Mouse (Mus musculus): ENCODE measurements at regions not wholly inside any gene's neighbourhood (a gene's known extent, or its start where the extent isn't known, plus 50 kb on each side); places are given as distances from the start of the nearest gene placed in this dataset.
A peak's percentile ranks its signal among the peaks of the same experiment; 100 is the strongest.

- DNase-seq (ENCODE audit: low spot score in 2 of 2): no peak
Observed at GRCm38 (mm10) chr3:82781464-82781863, 94.8 kb downstream of the Rbm46 start.

DNA sequence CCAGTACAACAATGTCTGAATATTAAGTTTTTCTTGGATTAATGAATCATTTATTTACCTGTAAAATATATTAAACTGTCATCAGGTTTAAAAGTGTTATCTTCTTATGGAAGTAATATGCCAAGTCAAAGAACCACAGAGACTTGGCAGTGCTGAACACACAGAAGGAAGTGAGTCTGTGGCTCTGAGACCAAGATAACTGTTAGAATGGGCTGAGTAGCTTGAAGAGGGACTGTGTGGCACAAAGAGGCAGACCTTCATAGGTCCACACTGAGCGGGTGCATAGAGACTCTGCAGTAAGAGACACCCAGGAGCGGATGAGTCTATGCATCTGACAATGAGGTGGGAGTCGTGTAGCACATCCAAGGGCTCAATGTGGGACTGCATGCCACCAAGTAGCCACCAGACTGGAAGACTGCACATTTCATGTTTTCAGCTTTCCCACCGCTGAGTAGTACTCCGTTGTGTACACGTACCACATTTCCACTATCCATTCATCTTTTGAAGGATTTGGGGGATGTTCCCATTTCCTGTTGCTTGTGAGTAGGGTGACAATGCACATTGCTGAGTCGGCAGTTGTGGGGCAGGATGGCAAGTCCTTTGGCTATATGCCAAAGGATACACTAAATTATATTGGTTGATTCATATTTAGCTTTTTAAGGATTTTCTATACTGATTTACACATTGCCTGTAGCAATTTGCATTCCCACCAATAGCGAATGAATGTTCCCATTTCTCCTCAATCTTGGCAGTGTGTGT is 105.6 kb downstream of the Rbm46 start:
- DNase-seq (ENCODE audit: low spot score in 2 of 2): no peak

DNA sequence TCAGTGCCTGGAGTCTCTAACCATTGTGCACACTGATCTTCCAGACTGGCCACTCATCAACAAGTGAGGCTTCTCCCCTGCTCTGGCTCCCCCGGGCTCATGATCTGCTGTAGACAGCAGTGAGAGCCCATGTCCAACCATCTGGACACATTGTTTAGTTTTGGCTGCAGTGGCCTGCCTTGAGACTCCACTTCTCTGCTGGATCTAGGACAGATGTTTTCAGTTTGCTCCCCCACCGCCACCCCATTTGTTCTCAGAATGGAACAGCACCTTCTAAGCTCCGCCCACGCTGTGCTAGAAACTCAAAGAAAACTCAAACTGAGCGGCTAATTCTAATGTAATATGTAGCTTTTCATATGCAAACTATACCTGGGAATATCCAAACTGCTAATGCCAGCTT is 108.8 kb downstream of the Rbm46 start:
- DNase-seq (ENCODE audit: low spot score in 2 of 2): no peak

DNA sequence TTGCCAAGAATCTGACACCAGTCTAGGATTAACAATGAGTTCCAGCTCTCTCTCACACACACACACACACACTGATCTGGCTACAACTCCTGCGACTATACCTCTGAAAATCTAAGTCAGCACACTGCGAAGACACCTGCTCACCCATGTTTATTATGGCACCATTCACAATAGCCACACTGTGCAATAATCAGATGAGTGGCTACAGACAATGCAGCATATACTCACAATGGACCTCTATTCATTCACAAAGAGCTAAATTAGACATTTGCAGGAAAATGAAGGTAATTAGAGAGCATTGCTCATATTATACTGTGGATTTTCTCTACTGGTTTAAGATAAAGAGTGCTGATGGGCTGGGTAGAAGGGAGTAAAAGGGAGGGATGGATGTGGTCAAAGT is 116.3 kb downstream of the Rbm46 start:
- no peak for DNase-seq (ENCODE audit: low spot score in 2 of 2)

GRCm38 (mm10) chr3:82758967-82759366 is 117.3 kb downstream of the Rbm46 start:
- no peak for DNase-seq (ENCODE audit: low spot score in 2 of 2)

- DNase-seq (ENCODE audit: low spot score in 2 of 2): peak; percentile 8 to 52
Observed at GRCm38 (mm10) chr3:82725546-82725945, 150.7 kb downstream of the Rbm46 start.

- no peak for DNase-seq (ENCODE audit: low spot score in 2 of 2)
Observed at GRCm38 (mm10) chr3:82707628-82708027, 159.7 kb upstream of the Npy2r start.

GRCm38 (mm10) chr3:82692131-82692530 is 144.2 kb upstream of the Npy2r start:
- DNase-seq (ENCODE audit: low spot score in 2 of 2): no peak

DNA sequence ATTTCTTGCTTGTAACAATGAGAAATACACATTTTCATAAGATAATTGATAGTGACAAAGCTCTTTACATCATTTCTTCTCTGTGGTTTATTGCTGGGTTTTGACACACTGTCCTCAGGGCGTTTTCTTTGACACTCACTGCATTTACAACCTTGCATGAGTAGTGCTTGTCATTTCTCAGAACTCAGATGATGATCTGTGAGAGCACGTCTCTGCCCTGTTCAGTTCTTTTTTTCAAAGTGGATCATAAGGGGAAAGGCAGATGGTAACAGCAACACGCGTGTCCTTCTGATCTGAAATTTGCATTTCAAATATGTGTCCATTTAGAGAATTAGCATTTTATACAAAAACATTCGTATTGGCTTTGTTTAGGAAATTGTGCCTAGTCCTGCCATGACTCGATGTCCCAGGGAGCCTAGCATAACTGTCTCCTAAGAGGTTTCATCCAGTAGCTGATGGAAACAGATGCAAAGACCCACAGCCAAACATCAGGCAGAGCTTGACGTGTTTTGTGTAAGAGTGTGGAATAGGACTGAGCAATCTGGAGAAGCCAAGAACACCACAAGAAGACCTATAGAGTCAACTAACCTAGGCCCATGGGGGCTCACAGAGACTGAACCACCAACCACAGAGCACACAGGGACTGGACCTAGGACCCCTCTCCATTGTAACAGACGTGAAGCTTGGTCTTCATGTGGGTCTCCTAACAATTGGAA is 108.4 kb upstream of the Npy2r start:
- DNase-seq (ENCODE audit: low spot score in 2 of 2): no peak

DNA sequence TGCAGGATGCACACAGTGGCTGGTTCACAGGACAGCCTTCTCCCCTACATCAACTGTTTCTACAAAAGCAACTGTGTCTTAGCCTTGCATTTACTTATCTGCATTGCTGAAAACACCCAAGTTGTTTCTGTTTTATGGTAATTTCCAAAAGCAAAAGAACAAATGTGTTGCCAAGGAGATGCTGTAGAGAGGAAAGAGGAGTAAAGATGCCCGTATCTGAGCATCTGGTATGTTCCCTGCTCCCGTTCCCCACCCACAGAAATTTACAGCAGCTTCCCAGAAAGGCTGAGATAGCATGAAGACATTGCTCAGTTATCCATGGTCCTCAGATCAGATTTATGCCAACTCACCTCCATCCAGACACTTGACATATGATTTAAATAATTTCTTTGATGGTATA is 104.5 kb upstream of the Npy2r start:
- DNase-seq (ENCODE audit: low spot score in 2 of 2): no peak

DNA sequence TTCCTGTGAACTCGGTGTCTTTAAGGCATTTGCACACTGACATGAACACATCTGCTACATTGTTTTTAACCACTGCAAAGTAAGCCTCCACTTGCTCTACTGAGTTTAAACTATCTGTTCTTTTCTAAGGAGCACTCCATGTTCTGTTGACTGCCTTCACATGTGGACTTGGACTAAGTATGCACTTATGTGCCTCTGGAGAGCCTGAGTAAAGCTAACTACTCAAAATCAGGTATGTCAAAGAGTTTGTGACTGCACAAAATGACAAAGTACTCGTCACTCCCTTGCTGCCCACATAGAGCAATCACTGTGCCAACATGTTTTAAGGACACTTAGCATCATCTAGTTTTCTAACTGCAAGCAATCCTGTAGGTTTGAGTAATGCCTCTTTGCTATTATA is 92.2 kb upstream of the Npy2r start:
- DNase-seq (ENCODE audit: low spot score in 2 of 2): no peak

DNA sequence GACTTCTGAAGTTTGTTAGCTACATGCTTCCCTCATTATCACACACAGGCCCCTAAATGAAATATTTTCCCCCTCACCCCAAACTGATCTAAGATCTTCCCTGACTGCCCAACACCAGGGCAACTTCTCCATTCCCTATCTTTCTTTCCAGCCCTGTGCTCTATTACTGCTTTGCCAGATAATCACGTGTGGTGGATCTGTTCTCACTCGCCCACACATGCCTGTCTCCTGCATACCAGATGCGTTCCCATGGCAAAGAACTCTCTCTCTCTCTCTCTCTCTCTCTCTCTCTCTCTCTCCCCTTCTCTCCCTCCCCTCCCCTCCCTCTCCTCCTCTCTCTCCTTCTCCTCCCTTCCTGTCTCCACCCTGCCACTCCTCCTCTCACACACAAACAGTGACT is 88.8 kb upstream of the Npy2r start:
- no peak for DNase-seq (ENCODE audit: low spot score in 2 of 2)

DNA sequence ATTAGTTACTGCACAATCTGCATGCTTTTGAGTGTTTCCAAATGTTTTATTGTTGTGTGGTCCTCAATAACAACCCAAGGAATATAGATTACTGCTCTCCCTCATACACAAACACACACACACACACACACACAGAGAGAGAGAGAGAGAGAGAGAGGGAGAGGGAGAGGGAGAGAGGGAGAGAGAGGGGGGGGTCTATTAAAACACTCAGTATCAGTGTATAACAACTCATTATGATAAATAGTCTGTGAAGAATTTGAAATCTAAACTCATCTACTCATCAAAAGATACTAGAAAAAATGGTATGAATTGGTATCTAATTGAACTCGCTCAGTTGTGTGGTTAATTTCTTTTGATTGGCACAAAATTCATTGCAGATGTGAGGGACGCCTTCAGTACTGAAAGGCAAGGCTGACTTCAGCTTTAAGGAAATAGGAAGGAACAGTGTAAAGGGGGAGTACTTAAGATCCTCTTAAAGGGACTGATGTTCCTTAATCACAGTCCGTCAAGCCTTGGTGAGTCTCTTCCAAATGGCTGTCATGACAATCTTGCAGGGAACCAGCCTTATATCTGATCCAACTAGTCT is 72.6 kb upstream of the Npy2r start:
- DNase-seq (ENCODE audit: low spot score in 2 of 2): no peak

DNA sequence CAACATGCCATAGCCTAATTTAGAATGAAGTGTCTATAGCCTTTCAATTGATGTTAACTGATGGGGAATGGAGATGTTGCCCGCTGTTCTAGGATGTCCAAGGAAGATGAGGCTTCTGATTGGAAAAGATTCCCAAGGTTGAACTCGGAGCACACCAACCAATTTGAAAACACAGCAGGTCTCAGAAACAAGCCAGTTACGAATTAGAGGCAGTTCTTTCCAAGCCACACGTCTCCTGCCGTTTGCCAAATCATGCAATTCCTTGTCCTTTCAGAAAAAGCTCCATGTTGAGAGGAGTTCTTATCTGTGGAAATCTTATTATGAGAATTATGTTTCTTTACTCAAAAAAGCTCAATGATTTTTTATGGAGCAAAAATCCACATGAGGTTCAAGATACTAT is 71.5 kb upstream of the Npy2r start:
- DNase-seq (ENCODE audit: low spot score in 2 of 2): no peak

- DNase-seq (ENCODE audit: low spot score in 2 of 2): no peak
Observed at GRCm38 (mm10) chr3:82601880-82602279, 54.0 kb upstream of the Npy2r start.

DNA sequence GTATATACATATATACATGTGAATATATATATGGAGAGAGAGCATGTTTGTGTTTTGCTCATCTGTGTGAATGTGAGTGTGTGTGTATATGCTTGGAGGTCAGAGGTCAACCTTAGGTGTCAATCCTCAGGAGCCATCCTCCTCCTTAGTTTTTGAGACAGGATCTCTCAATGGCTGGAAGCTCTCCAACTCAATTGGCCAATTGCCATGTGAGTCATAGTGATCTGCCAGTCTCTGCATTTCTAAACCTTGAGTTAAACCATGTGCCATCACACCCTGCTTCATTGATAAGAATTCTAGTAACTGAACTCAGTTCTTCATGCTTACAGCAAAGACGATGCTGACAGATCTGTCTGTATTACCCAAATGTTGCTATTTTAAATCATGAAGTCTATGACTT is 50.8 kb upstream of the Npy2r start:
- DNase-seq (ENCODE audit: low spot score in 2 of 2): no peak

Measured in urinary bladder, adult 18-20 months (tissue).